Mouse (Mus musculus): Measurements from ENCODE around the gene Vinac1. TPM values are rescaled to one million over a fixed set of nuclear protein-coding genes. Genes with fewer than 3 reads are reported as not detected.
A peak's percentile ranks its signal among the peaks of the same experiment; 100 is the strongest.

Gene Vinac1
- total and polyA plus RNA-seq, 2 experiments = 0.04 to 0.09 TPM

- Histone ChIP-seq H3K79me2 (ENCODE audit: control insufficient read depth, insufficient read depth, low read length) (no peaks in the 10 kb centered on the region), H3K4me3 (ENCODE audit: insufficient read depth, low read depth, low read length) (no peak overlapping the region), H3K27ac (replicated peaks; ENCODE audit: insufficient read depth, low read depth, low read length) (no peak overlapping the region), H3K36me3 (ENCODE audit: control insufficient read depth, insufficient read depth, low read length) (peaks cover 5% of the 10 kb centered on the region), H3K4me1 (ENCODE audit: control insufficient read depth, insufficient read depth, low read length) (no peaks in the 10 kb centered on the region), H3K27me3 (ENCODE audit: control insufficient read depth, insufficient read depth, low read length) (no peaks in the 10 kb centered on the region), H3K9ac (ENCODE audit: low read depth, low read length) (no peak overlapping the region)
- no peak for DNase-seq (ENCODE audit: extremely low read depth, low read depth, low spot score)
- WGBS = 93% methylated on average over 5 of the region's 5 CpGs
- TF ChIP-seq CTCF (IDR thresholded peaks at IDR 0.05; ENCODE audit: low read depth, low read length) (no peak), POLR2A (IDR thresholded peaks at IDR 0.05; ENCODE audit: extremely low read depth, insufficient read depth, low read length) (no peak)
These were observed 35.5 kb upstream of the Vinac1 start for GRCm38 (mm10) chr2:129083514-129083913.

GRCm38 (mm10) chr2:129081097-129081496 is 33.1 kb upstream of the Vinac1 start:
- Histone ChIP-seq H3K79me2 (ENCODE audit: control insufficient read depth, insufficient read depth, low read length) (no peaks in the 10 kb centered on the region), H3K36me3 (ENCODE audit: control insufficient read depth, insufficient read depth, low read length) (peaks cover 5% of the 10 kb centered on the region), H3K4me3 (ENCODE audit: insufficient read depth, low read depth, low read length) (no peak overlapping the region), H3K4me1 (ENCODE audit: control insufficient read depth, insufficient read depth, low read length) (no peaks in the 10 kb centered on the region), H3K27ac (replicated peaks; ENCODE audit: insufficient read depth, low read depth, low read length) (no peak overlapping the region), H3K9ac (ENCODE audit: low read depth, low read length) (no peak overlapping the region), H3K27me3 (ENCODE audit: control insufficient read depth, insufficient read depth, low read length) (no peaks in the 10 kb centered on the region)
- TF ChIP-seq POLR2A (IDR thresholded peaks at IDR 0.05; ENCODE audit: extremely low read depth, insufficient read depth, low read length) (no peak), CTCF (IDR thresholded peaks at IDR 0.05; ENCODE audit: low read depth, low read length) (peak; percentile 30; the same call in 1 of the 2 replicates)
- no peak for DNase-seq (ENCODE audit: extremely low read depth, low read depth, low spot score)
- 67% methylated on average over 13 of the region's 13 CpGs for WGBS

- no peak for DNase-seq (ENCODE audit: extremely low read depth, low read depth, low spot score)
- H3K79me2 ChIP-seq (ENCODE audit: control insufficient read depth, insufficient read depth, low read length) = no peaks in the 10 kb centered on the region
- WGBS = 87% methylated on average over 2 of the region's 2 CpGs
- H3K27ac ChIP-seq (replicated peaks; ENCODE audit: insufficient read depth, low read depth, low read length) = no peak overlapping the region
- H3K9ac ChIP-seq (ENCODE audit: low read depth, low read length) = no peak overlapping the region
- H3K4me1 ChIP-seq (ENCODE audit: control insufficient read depth, insufficient read depth, low read length) = no peaks in the 10 kb centered on the region
- no peak for TF ChIP-seq CTCF (IDR thresholded peaks at IDR 0.05; ENCODE audit: low read depth, low read length)
- no peak for TF ChIP-seq POLR2A (IDR thresholded peaks at IDR 0.05; ENCODE audit: extremely low read depth, insufficient read depth, low read length)
- H3K27me3 ChIP-seq (ENCODE audit: control insufficient read depth, insufficient read depth, low read length) = no peaks in the 10 kb centered on the region
- no peak overlapping the region for H3K4me3 ChIP-seq (ENCODE audit: insufficient read depth, low read depth, low read length)
- peaks cover 5% of the 10 kb centered on the region for H3K36me3 ChIP-seq (ENCODE audit: control insufficient read depth, insufficient read depth, low read length)
These were observed 31.2 kb upstream of the Vinac1 start for GRCm38 (mm10) chr2:129079194-129079593.

GRCm38 (mm10) chr2:129078313-129078712 is 30.3 kb upstream of the Vinac1 start:
- 92% methylated on average over 3 of the region's 3 CpGs for WGBS
- H3K36me3 ChIP-seq (ENCODE audit: control insufficient read depth, insufficient read depth, low read length) = peaks cover 5% of the 10 kb centered on the region
- H3K27me3 ChIP-seq (ENCODE audit: control insufficient read depth, insufficient read depth, low read length) = no peaks in the 10 kb centered on the region
- TF ChIP-seq POLR2A (IDR thresholded peaks at IDR 0.05; ENCODE audit: extremely low read depth, insufficient read depth, low read length) (no peak), CTCF (IDR thresholded peaks at IDR 0.05; ENCODE audit: low read depth, low read length) (peak; percentile 61)
- H3K9ac ChIP-seq (ENCODE audit: low read depth, low read length) = no peak overlapping the region
- DNase-seq (ENCODE audit: extremely low read depth, low read depth, low spot score) = no peak
- H3K4me1 ChIP-seq (ENCODE audit: control insufficient read depth, insufficient read depth, low read length) = no peaks in the 10 kb centered on the region
- no peak overlapping the region for H3K27ac ChIP-seq (replicated peaks; ENCODE audit: insufficient read depth, low read depth, low read length)
- H3K79me2 ChIP-seq (ENCODE audit: control insufficient read depth, insufficient read depth, low read length) = no peaks in the 10 kb centered on the region
- no peak overlapping the region for H3K4me3 ChIP-seq (ENCODE audit: insufficient read depth, low read depth, low read length)

- no peak for TF ChIP-seq POLR2A (IDR thresholded peaks at IDR 0.05; ENCODE audit: extremely low read depth, insufficient read depth, low read length)
- TF ChIP-seq CTCF (IDR thresholded peaks at IDR 0.05; ENCODE audit: low read depth, low read length) = no peak
- Histone ChIP-seq H3K9ac (ENCODE audit: low read depth, low read length) (no peak overlapping the region), H3K4me1 (ENCODE audit: control insufficient read depth, insufficient read depth, low read length) (peaks cover 6% of the 10 kb centered on the region; the same call in 1 of the 2 replicates), H3K36me3 (ENCODE audit: control insufficient read depth, insufficient read depth, low read length) (no peaks in the 10 kb centered on the region), H3K79me2 (ENCODE audit: control insufficient read depth, insufficient read depth, low read length) (no peaks in the 10 kb centered on the region; the same call in 1 of the 2 replicates), H3K27me3 (ENCODE audit: control insufficient read depth, insufficient read depth, low read length) (no peaks in the 10 kb centered on the region), H3K4me3 (ENCODE audit: insufficient read depth, low read depth, low read length) (no peak overlapping the region), H3K27ac (replicated peaks; ENCODE audit: insufficient read depth, low read depth, low read length) (no peak overlapping the region)
- DNase-seq (ENCODE audit: extremely low read depth, low read depth, low spot score) = no peak
- 93% methylated on average over 3 of the region's 3 CpGs for WGBS
These were observed 22.3 kb upstream of the Vinac1 start for GRCm38 (mm10) chr2:129070296-129070695.

DNA sequence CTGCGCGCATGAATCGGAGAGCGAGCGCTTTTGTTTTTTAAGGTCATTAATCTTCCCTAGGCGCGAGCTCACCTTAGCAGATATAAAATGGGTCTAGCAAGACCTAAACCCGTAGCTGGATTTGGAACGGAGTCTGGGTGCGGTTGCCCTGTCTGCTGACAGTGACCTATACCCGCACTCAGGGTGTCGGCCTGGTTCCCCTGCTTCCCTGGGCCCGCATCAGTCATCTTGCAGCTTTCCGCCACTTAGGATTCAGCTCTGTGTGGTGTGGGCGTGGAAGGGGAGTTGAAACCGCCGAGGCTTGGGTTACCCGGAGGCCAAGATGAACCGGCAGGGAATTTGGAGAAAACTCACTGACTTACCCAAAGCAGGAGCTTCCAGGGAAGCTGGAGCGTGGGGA is 18.4 kb upstream of the Vinac1 start:
- TF ChIP-seq POLR2A (IDR thresholded peaks at IDR 0.05; ENCODE audit: extremely low read depth, insufficient read depth, low read length) (no peak), CTCF (IDR thresholded peaks at IDR 0.05; ENCODE audit: low read depth, low read length) (no peak)
- peak overlapping the region; percentile 56 for H3K27ac ChIP-seq (replicated peaks; ENCODE audit: insufficient read depth, low read depth, low read length)
- DNase-seq (ENCODE audit: extremely low read depth, low read depth, low spot score) = peak; percentile 34

More for the DNA sequence above, 18.4 kb upstream of the Vinac1 start:
- Histone ChIP-seq H3K4me1 (ENCODE audit: control insufficient read depth, insufficient read depth, low read length) (peaks cover 6% of the 10 kb centered on the region; the same call in 1 of the 2 replicates), H3K4me3 (ENCODE audit: insufficient read depth, low read depth, low read length) (peak overlapping the region; percentile 91), H3K27me3 (ENCODE audit: control insufficient read depth, insufficient read depth, low read length) (no peaks in the 10 kb centered on the region), H3K36me3 (ENCODE audit: control insufficient read depth, insufficient read depth, low read length) (no peaks in the 10 kb centered on the region), H3K9ac (ENCODE audit: low read depth, low read length) (peak overlapping the region; percentile 87), H3K79me2 (ENCODE audit: control insufficient read depth, insufficient read depth, low read length) (no peaks in the 10 kb centered on the region; the same call in 1 of the 2 replicates)
- under 1% methylated on average over 20 of the region's 20 CpGs for WGBS
